Mouse (Mus musculus): ENCODE results near the gene Nfkb2.

Gene Nfkb2

GRCm38 (mm10) chr19:46324918-46325317 is 20.8 kb downstream of the Nfkb2 start:
- DNase-seq (ENCODE audit: low read depth, low spot score), result no peak
- H3K27me3 ChIP-seq (ENCODE audit: control insufficient read depth, insufficient read depth, low read length, poor library complexity, severe bottlenecking), result no peaks in the 10 kb centered on the region
- H3K36me3 ChIP-seq (ENCODE audit: control insufficient read depth, insufficient read depth, low read length, poor library complexity, severe bottlenecking), result no peaks in the 10 kb centered on the region

DNA sequence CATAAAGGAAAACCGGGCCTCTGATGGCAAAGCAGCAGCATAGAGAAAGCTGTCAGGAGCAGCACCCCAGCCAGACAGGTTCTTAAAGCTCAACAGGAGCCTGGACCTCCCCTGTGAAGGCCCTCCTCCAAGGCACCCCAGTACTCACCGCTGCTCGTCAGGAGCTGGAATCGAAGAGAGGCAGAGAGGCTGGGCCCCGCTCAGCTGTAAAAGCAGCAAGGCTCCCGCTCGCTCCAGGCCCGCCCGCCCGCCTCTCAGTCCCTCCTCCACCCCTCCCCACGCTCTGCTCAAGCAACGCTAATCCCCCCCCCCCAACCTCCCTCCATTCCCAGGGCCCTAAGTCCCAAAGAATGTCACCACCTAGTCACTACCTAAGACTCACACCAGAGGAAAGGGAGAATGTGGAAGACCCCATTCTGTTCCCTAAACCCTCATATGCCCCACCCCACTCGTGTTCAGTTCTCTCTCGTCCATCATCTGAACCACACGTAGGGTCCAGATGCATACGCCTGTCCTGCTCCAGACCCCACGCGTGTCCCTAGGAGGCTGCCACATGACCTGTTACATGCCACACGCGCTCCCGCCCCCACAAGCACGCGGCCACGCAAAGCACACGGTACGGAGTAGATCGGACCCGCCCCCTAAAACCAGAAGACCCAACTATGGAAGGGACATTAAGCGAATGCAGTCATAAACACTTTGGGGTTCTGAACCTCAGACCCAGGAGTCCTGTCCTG is 22.1 kb downstream of the Nfkb2 start:
- no peak for DNase-seq (ENCODE audit: low read depth, low spot score)
- no peaks in the 10 kb centered on the region for H3K27me3 ChIP-seq (ENCODE audit: control insufficient read depth, insufficient read depth, low read length, poor library complexity, severe bottlenecking)

DNA sequence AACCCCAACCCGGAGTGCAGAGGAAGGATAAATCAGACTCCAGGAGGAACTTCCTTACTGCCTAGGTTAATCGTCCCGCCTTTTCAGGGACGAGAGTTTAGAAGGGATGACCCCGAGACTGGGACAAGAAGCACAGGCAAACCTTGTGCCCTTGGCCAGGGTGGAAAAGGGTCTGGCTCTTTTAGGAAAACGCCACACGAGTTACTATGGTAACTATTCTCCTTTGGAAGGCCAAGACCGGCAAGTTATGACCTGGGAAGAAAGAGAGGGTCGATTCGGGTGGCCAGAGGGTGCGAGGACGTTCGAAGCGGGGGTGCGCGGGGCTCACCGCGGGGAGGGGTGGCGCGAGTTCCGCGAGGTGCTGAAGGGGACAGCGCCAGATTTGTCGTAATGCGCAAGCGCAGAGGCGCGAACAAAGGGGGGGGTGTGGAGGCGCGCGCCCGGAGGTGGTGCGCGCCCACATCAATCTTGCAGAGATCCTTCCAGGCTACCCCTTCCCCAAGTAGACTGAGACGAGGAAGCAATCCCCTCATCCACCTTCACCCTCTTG is 22.7 kb downstream of the Nfkb2 start, which contains the start of gene Psd:
Psd (minus strand) TSS at position 401 of the 550 bp plus-strand sequence.
- H3K36me3 ChIP-seq (ENCODE audit: control insufficient read depth, insufficient read depth, low read length, poor library complexity, severe bottlenecking), result no peaks in the 10 kb centered on the region; the same call in 1 of the 2 replicates
- DNase-seq (ENCODE audit: low read depth, low spot score), result peak; percentile 70
- H3K27me3 ChIP-seq (ENCODE audit: control insufficient read depth, insufficient read depth, low read length, poor library complexity, severe bottlenecking), result no peaks in the 10 kb centered on the region

More for the DNA sequence above, 22.1 kb downstream of the Nfkb2 start:
- no peaks in the 10 kb centered on the region for H3K36me3 ChIP-seq (ENCODE audit: control insufficient read depth, insufficient read depth, low read length, poor library complexity, severe bottlenecking)

- H3K27me3 ChIP-seq (ENCODE audit: control insufficient read depth, insufficient read depth, low read length, poor library complexity, severe bottlenecking), result no peaks in the 10 kb centered on the region
- no peaks in the 10 kb centered on the region; the same call in 1 of the 2 replicates for H3K36me3 ChIP-seq (ENCODE audit: control insufficient read depth, insufficient read depth, low read length, poor library complexity, severe bottlenecking)
- DNase-seq (ENCODE audit: low read depth, low spot score), result no peak
These were observed 23.5 kb downstream of the Nfkb2 start for GRCm38 (mm10) chr19:46327531-46328064.

DNA sequence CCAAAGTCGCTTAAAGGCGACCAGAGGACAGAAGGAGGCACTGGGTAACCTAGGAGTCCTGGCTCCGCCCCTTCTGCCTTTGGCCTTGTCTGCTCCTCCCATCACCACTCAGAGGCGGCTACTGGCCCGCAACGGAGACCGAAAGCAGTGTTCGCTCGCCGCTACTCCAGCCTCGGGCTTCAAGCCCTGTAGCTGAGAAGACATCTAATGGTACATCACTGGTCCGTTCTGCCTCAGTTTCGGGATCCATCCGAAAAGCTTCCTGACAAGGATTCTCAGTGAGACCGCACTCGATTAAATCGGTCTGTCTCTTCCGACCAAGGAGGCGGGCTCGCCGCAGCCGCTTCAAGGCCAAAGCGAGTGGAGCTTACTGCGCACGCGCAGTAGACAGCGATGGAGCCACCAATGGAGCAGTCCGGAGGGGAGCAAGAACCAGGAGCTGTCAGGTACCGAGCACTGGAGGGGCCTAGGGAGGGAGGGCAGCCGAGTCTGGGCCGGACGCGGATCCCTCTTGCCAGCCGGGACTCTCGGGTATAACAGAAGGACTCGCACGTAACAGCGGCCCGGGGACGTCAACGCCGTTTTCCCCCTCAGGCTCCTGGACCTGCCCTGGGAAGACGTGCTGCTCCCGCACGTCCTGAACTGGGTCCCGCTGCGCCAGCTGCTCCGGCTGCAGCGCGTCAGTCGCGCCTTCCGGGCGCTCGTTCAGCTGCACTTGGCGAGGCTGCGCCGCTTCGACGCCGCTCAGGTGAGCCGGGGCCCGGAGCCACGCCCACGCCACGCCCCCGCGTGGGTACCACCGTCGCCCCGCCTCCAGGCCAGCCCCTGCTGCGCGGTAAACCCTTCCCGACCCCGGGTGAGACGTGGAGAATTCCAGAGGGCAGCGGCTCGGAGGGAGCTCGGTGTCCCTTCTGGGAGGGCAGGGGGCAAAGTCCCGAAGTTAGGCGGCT is 24.2 kb downstream of the Nfkb2 start, which contains the start of gene Fbxl15:
Fbxl15 (plus strand) TSS at position 104 of the 950 bp plus-strand sequence.
- no peaks in the 10 kb centered on the region for H3K27me3 ChIP-seq (ENCODE audit: control insufficient read depth, insufficient read depth, low read length, poor library complexity, severe bottlenecking)
- no peaks in the 10 kb centered on the region; the same call in 1 of the 2 replicates for H3K36me3 ChIP-seq (ENCODE audit: control insufficient read depth, insufficient read depth, low read length, poor library complexity, severe bottlenecking)
- peak; percentile 94 for DNase-seq (ENCODE audit: low read depth, low spot score)

- no peaks in the 10 kb centered on the region; the same call in 1 of the 2 replicates for H3K36me3 ChIP-seq (ENCODE audit: control insufficient read depth, insufficient read depth, low read length, poor library complexity, severe bottlenecking)
- no peaks in the 10 kb centered on the region for H3K27me3 ChIP-seq (ENCODE audit: control insufficient read depth, insufficient read depth, low read length, poor library complexity, severe bottlenecking)
- peak; percentile 49 for DNase-seq (ENCODE audit: low read depth, low spot score)
These were observed 25.0 kb downstream of the Nfkb2 start for GRCm38 (mm10) chr19:46329031-46329641.

- H3K36me3 ChIP-seq (ENCODE audit: control insufficient read depth, insufficient read depth, low read length, poor library complexity, severe bottlenecking), result no peaks in the 10 kb centered on the region; the same call in 1 of the 2 replicates
- peak; percentile 87 for DNase-seq (ENCODE audit: low read depth, low spot score)
- no peaks in the 10 kb centered on the region for H3K27me3 ChIP-seq (ENCODE audit: control insufficient read depth, insufficient read depth, low read length, poor library complexity, severe bottlenecking)
These were observed 25.8 kb downstream of the Nfkb2 start for GRCm38 (mm10) chr19:46329951-46330350.

DNA sequence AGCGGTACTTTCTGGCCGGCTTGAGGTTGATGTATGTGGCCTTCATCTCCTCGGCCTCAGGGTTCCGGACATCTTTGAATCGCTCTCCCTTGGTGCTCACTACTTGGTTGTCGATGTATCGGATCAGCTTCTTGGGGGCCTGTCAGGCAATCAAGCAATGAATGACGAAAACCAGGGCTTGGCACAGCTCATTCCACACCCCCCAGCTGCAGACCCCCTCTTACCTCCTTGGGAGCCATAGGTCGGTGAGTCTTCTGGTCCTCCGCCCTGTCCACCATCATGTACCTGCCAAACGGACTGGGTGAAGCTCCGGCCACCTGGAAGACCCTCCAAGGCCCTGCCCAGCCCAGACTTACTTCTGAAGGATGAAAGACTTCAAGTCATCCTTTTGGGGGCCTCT is 26.6 kb downstream of the Nfkb2 start:
- DNase-seq (ENCODE audit: low read depth, low spot score), result no peak
- Histone ChIP-seq H3K27me3 (ENCODE audit: control insufficient read depth, insufficient read depth, low read length, poor library complexity, severe bottlenecking) (no peaks in the 10 kb centered on the region), H3K36me3 (ENCODE audit: control insufficient read depth, insufficient read depth, low read length, poor library complexity, severe bottlenecking) (no peaks in the 10 kb centered on the region; the same call in 1 of the 2 replicates)

DNA sequence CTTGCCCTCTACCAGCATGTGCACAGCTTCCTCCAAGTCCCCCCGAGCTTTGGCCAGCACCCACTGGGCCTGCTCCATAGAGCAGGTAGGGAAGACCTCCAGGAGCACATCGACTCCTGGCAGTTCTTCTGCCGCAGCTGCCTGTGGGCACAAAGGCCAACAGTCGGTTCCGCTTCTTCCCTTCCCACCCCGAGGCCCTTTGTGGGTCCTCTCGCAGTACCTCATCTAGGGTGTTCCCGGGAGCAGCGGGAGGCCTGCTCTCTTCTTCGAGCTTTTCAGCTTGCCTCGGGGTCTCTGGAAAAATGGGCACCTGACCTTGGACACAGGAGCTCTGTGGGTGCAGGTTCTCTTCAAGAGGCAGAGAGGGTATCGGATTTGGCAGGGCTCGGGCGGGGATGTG is 27.2 kb downstream of the Nfkb2 start:
- H3K27me3 ChIP-seq (ENCODE audit: control insufficient read depth, insufficient read depth, low read length, poor library complexity, severe bottlenecking), result no peaks in the 10 kb centered on the region
- H3K36me3 ChIP-seq (ENCODE audit: control insufficient read depth, insufficient read depth, low read length, poor library complexity, severe bottlenecking), result no peaks in the 10 kb centered on the region; the same call in 1 of the 2 replicates
- DNase-seq (ENCODE audit: low read depth, low spot score), result no peak

GRCm38 (mm10) chr19:46331936-46332335 is 27.8 kb downstream of the Nfkb2 start:
- H3K36me3 ChIP-seq (ENCODE audit: control insufficient read depth, insufficient read depth, low read length, poor library complexity, severe bottlenecking), result no peaks in the 10 kb centered on the region; the same call in 1 of the 2 replicates
- no peaks in the 10 kb centered on the region for H3K27me3 ChIP-seq (ENCODE audit: control insufficient read depth, insufficient read depth, low read length, poor library complexity, severe bottlenecking)
- no peak for DNase-seq (ENCODE audit: low read depth, low spot score)

- Histone ChIP-seq H3K36me3 (ENCODE audit: control insufficient read depth, insufficient read depth, low read length, poor library complexity, severe bottlenecking) (no peaks in the 10 kb centered on the region; the same call in 1 of the 2 replicates), H3K27me3 (ENCODE audit: control insufficient read depth, insufficient read depth, low read length, poor library complexity, severe bottlenecking) (no peaks in the 10 kb centered on the region)
- no peak for DNase-seq (ENCODE audit: low read depth, low spot score)
These were observed 28.7 kb downstream of the Nfkb2 start for GRCm38 (mm10) chr19:46332721-46333339.

DNA sequence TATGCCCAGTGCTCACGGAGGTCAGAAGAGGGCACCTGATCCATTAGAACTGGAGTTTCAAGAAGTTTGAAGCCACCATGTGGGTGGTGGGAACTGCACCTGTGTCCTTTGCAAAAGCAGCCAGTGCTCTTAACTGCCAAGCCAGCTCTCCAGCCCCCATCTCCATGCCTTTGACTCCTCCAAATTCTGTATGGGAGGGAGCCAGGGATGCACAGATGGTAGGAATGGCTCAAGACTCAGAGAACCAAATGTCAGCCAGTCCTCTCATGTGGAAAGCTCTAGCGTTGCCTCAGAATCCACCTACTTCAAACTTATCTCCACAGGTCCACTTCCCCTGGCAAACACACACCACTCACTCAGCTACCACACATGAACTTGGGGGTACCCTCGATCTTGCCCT is 29.8 kb downstream of the Nfkb2 start:
- Histone ChIP-seq H3K27me3 (ENCODE audit: control insufficient read depth, insufficient read depth, low read length, poor library complexity, severe bottlenecking) (no peaks in the 10 kb centered on the region), H3K36me3 (ENCODE audit: control insufficient read depth, insufficient read depth, low read length, poor library complexity, severe bottlenecking) (no peaks in the 10 kb centered on the region; the same call in 1 of the 2 replicates)
- no peak for DNase-seq (ENCODE audit: low read depth, low spot score)

DNA sequence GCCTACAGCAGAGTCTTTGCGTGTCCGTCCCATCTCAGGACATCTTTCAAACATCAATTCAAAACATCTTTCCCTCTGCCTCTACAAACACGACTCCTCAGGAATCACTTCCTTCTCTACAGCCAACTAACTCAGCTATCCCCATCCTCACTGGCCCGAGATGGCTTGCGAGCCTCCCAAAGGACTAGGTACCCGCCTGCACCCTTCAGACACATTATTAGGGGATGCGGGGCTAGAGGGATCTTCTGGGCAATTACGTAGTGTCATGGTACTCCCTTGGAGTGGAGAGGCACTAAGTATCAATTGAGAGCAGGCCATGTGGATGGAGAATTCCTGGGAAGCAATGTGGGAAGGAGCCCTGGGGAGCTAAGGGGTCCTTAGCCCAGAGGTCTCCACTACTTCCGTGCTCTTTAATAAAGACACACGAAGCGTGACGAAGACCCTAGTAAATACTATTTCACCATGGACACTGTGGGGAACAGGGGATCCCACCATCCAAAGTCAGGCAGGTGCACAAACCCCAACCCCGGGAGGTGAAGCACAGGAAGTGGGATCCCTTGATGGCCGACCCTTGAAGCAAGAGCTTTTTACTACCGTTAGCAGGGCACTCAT is 33.7 kb downstream of the Nfkb2 start:
- DNase-seq (ENCODE audit: low read depth, low spot score), result no peak
- H3K36me3 ChIP-seq (ENCODE audit: control insufficient read depth, insufficient read depth, low read length, poor library complexity, severe bottlenecking), result no peaks in the 10 kb centered on the region
- H3K27me3 ChIP-seq (ENCODE audit: control insufficient read depth, insufficient read depth, low read length, poor library complexity, severe bottlenecking), result no peaks in the 10 kb centered on the region

All from splenic B cell, adult 2 months (primary cell).